Mouse (Mus musculus): ENCODE measurements around the gene 9430097D07Rik. TPM values are rescaled to one million over a fixed set of nuclear protein-coding genes. Genes with fewer than 3 reads are reported as not detected.

Gene 9430097D07Rik
- polyA plus RNA-seq, 1 experiment from 2014 or later = 0.15 TPM

GRCm38 (mm10) chr2:32589213-32589795, 13.8 kb upstream of the 9430097D07Rik start:
- no peak for ATAC-seq (replicated peaks; ENCODE audit: low FRiP score, low TSS enrichment, low read depth)
- Histone ChIP-seq H3K9me3 (ENCODE audit: control insufficient read depth, low read length) (no peaks in the 10 kb centered on the region), H3K4me1 (replicated peaks; ENCODE audit: control insufficient read depth, insufficient read depth, low read length) (peaks cover 20% of the 10 kb centered on the region), H3K4me2 (ENCODE audit: low read length) (no peak overlapping the region), H3K27me3 (replicated peaks; ENCODE audit: control insufficient read depth, insufficient read depth, low read length) (no peaks in the 10 kb centered on the region), H3K27ac (ENCODE audit: low read depth) (no peak overlapping the region), H3K36me3 (ENCODE audit: control insufficient read depth, insufficient read depth, low read length) (peaks cover 4% of the 10 kb centered on the region; the same call in 1 of the 2 replicates), H3K4me3 (ENCODE audit: low read depth, low read length) (no peak overlapping the region), H3K9ac (ENCODE audit: low read length) (no peak overlapping the region)
- WGBS = 67% methylated on average over 11 of the region's 11 CpGs
- DNase-seq (ENCODE audit: low spot score) = no peak

- ATAC-seq (replicated peaks; ENCODE audit: low FRiP score, low TSS enrichment, low read depth) = no peak
- peak overlapping the region; percentile 58 for H3K4me3 ChIP-seq (ENCODE audit: low read depth, low read length)
- no peak for DNase-seq (ENCODE audit: low spot score)
- H3K9me3 ChIP-seq (ENCODE audit: control insufficient read depth, low read length) = no peaks in the 10 kb centered on the region
- H3K4me2 ChIP-seq (ENCODE audit: low read length) = peak overlapping the region; percentile 77
- H3K4me1 ChIP-seq (replicated peaks; ENCODE audit: control insufficient read depth, insufficient read depth, low read length) = peaks cover 26% of the 10 kb centered on the region
- H3K27me3 ChIP-seq (replicated peaks; ENCODE audit: control insufficient read depth, insufficient read depth, low read length) = no peaks in the 10 kb centered on the region
- H3K36me3 ChIP-seq (ENCODE audit: control insufficient read depth, insufficient read depth, low read length) = no peaks in the 10 kb centered on the region
- peak overlapping the region; percentile 59 for H3K9ac ChIP-seq (ENCODE audit: low read length)
- WGBS = 30% methylated on average over 9 of the region's 9 CpGs
- no peak overlapping the region; the same call in 1 of the 2 replicates for H3K27ac ChIP-seq (ENCODE audit: low read depth)
Measured at GRCm38 (mm10) chr2:32587731-32588321, 12.3 kb upstream of the 9430097D07Rik start.

- ATAC-seq (replicated peaks; ENCODE audit: low FRiP score, low TSS enrichment, low read depth) = peak; percentile 81
- Histone ChIP-seq H3K9ac (ENCODE audit: low read length) (peak within 1 kb of the TSS; percentile 59), H3K36me3 (ENCODE audit: control insufficient read depth, insufficient read depth, low read length) (no peaks in the 10 kb centered on the region), H3K4me1 (replicated peaks; ENCODE audit: control insufficient read depth, insufficient read depth, low read length) (peaks cover 27% of the 10 kb centered on the region), H3K9me3 (ENCODE audit: control insufficient read depth, low read length) (no peaks in the 10 kb centered on the region), H3K27ac (ENCODE audit: low read depth) (peak within 1 kb of the TSS; percentile 47), H3K27me3 (replicated peaks; ENCODE audit: control insufficient read depth, insufficient read depth, low read length) (no peaks in the 10 kb centered on the region), H3K4me3 (ENCODE audit: low read depth, low read length) (peak within 1 kb of the TSS; percentile 58), H3K4me2 (ENCODE audit: low read length) (peak within 1 kb of the TSS; percentile 77)
- peak; percentile 95 for DNase-seq (ENCODE audit: low spot score)
- WGBS = under 1% methylated on average over 36 of the region's 38 CpGs
Measured at GRCm38 (mm10) chr2:32586871-32587351, 11.4 kb upstream of the 9430097D07Rik start, which contains the start of gene St6galnac4. TSS of gene St6galnac4 (plus strand) at chr2:32587095.

GRCm38 (mm10) chr2:32585149-32585714, 9.7 kb upstream of the 9430097D07Rik start:
- H3K9me3 ChIP-seq (ENCODE audit: control insufficient read depth, low read length) = no peaks in the 10 kb centered on the region
- no peak overlapping the region for H3K27ac ChIP-seq (ENCODE audit: low read depth)
- no peak overlapping the region for H3K4me3 ChIP-seq (ENCODE audit: low read depth, low read length)
- H3K9ac ChIP-seq (ENCODE audit: low read length) = no peak overlapping the region
- DNase-seq (ENCODE audit: low spot score) = no peak
- no peaks in the 10 kb centered on the region for H3K36me3 ChIP-seq (ENCODE audit: control insufficient read depth, insufficient read depth, low read length)
- peaks cover 27% of the 10 kb centered on the region for H3K4me1 ChIP-seq (replicated peaks; ENCODE audit: control insufficient read depth, insufficient read depth, low read length)
- no peak overlapping the region for H3K4me2 ChIP-seq (ENCODE audit: low read length)
- no peak for ATAC-seq (replicated peaks; ENCODE audit: low FRiP score, low TSS enrichment, low read depth)
- 79% methylated on average over 7 of the region's 7 CpGs for WGBS
- no peaks in the 10 kb centered on the region for H3K27me3 ChIP-seq (replicated peaks; ENCODE audit: control insufficient read depth, insufficient read depth, low read length)

- ATAC-seq (replicated peaks; ENCODE audit: low FRiP score, low TSS enrichment, low read depth) (peak; percentile 56), DNase-seq (ENCODE audit: low spot score) (peak; percentile 87)
- 12% methylated on average over 37 of the region's 37 CpGs for WGBS
- Histone ChIP-seq H3K27me3 (replicated peaks; ENCODE audit: control insufficient read depth, insufficient read depth, low read length) (peaks cover 16% of the 10 kb centered on the region), H3K4me1 (replicated peaks; ENCODE audit: control insufficient read depth, insufficient read depth, low read length) (peaks cover 17% of the 10 kb centered on the region), H3K4me3 (ENCODE audit: low read depth, low read length) (peak overlapping the region; percentile 20; the same call in 1 of the 2 replicates), H3K27ac (ENCODE audit: low read depth) (no peak overlapping the region), H3K9me3 (ENCODE audit: control insufficient read depth, low read length) (no peaks in the 10 kb centered on the region), H3K36me3 (ENCODE audit: control insufficient read depth, insufficient read depth, low read length) (no peaks in the 10 kb centered on the region), H3K4me2 (ENCODE audit: low read length) (peak overlapping the region; percentile 59), H3K9ac (ENCODE audit: low read length) (peak overlapping the region; percentile 4; the same call in 1 of the 2 replicates)
Measured at GRCm38 (mm10) chr2:32582830-32583799, 7.6 kb upstream of the 9430097D07Rik start.

GRCm38 (mm10) chr2:32581450-32582095, 6.1 kb upstream of the 9430097D07Rik start:
- 39% methylated on average over 19 of the region's 19 CpGs for WGBS
- H3K9ac ChIP-seq (ENCODE audit: low read length) = no peak overlapping the region
- H3K9me3 ChIP-seq (ENCODE audit: control insufficient read depth, low read length) = no peaks in the 10 kb centered on the region
- no peak for ATAC-seq (replicated peaks; ENCODE audit: low FRiP score, low TSS enrichment, low read depth)
- H3K4me2 ChIP-seq (ENCODE audit: low read length) = peak overlapping the region; percentile 39
- peak; percentile 75 for DNase-seq (ENCODE audit: low spot score)
- H3K4me1 ChIP-seq (replicated peaks; ENCODE audit: control insufficient read depth, insufficient read depth, low read length) = peaks cover 9% of the 10 kb centered on the region; the same call in 1 of the 2 replicates
- H3K27ac ChIP-seq (ENCODE audit: low read depth) = no peak overlapping the region
- peak overlapping the region; percentile 20; the same call in 1 of the 2 replicates for H3K4me3 ChIP-seq (ENCODE audit: low read depth, low read length)
- H3K27me3 ChIP-seq (replicated peaks; ENCODE audit: control insufficient read depth, insufficient read depth, low read length) = peaks cover 21% of the 10 kb centered on the region
- no peaks in the 10 kb centered on the region for H3K36me3 ChIP-seq (ENCODE audit: control insufficient read depth, insufficient read depth, low read length)

GRCm38 (mm10) chr2:32578146-32579046, 2.9 kb upstream of the 9430097D07Rik start:
- H3K36me3 ChIP-seq (ENCODE audit: control insufficient read depth, insufficient read depth, low read length) = no peaks in the 10 kb centered on the region

More at GRCm38 (mm10) chr2:32578146-32579046, 2.9 kb upstream of the 9430097D07Rik start:
- peaks cover 6% of the 10 kb centered on the region; the same call in 1 of the 2 replicates for H3K4me1 ChIP-seq (replicated peaks; ENCODE audit: control insufficient read depth, insufficient read depth, low read length)
- H3K9me3 ChIP-seq (ENCODE audit: control insufficient read depth, low read length) = no peaks in the 10 kb centered on the region
- H3K27ac ChIP-seq (ENCODE audit: low read depth) = no peak overlapping the region
- no peak overlapping the region for H3K9ac ChIP-seq (ENCODE audit: low read length)
- no peak overlapping the region for H3K4me3 ChIP-seq (ENCODE audit: low read depth, low read length)
- no peak overlapping the region for H3K4me2 ChIP-seq (ENCODE audit: low read length)
- H3K27me3 ChIP-seq (replicated peaks; ENCODE audit: control insufficient read depth, insufficient read depth, low read length) = peaks cover 21% of the 10 kb centered on the region
- DNase-seq (ENCODE audit: low spot score) (no peak), ATAC-seq (replicated peaks; ENCODE audit: low FRiP score, low TSS enrichment, low read depth) (no peak)
- 43% methylated on average over 25 of the region's 30 CpGs for WGBS

Measured in intestine, embryonic 14.5 days (tissue).